Mouse (Mus musculus): ENCODE measurements around the gene Mcrip2. TPM values are rescaled to one million over a fixed set of nuclear protein-coding genes. Genes with fewer than 3 reads are reported as not detected.

Mcrip2 gene
- polyA plus RNA-seq, 1 experiment from 2014 or later: 17.1 TPM

- Histone ChIP-seq H3K36me3 (peaks cover 85% of the 10 kb centered on the region), H3K9me3 (replicated peaks) (no peaks in the 10 kb centered on the region), H3K27me3 (ENCODE audit: low read depth, poor library complexity, severe bottlenecking) (no peaks in the 10 kb centered on the region), H3K27ac (replicated peaks) (peak overlapping the region; percentile 92), H3K4me1 (peaks cover 29% of the 10 kb centered on the region), H3K4me3 (peak overlapping the region; percentile 81)
- DNase-seq (ENCODE audit: low spot score): no peak
- 5% methylated on average over 38 of the region's 38 CpGs for WGBS
Observed at GRCm38 (mm10) chr17:25843636-25844395, 24.7 kb downstream of the Mcrip2 start.

GRCm38 (mm10) chr17:25843122-25843521 is 25.4 kb downstream of the Mcrip2 start:
- H3K36me3 ChIP-seq: peaks cover 85% of the 10 kb centered on the region

GRCm38 (mm10) chr17:25842509-25842908 is 26.1 kb downstream of the Mcrip2 start:
- Histone ChIP-seq H3K9me3 (replicated peaks) (no peaks in the 10 kb centered on the region), H3K27ac (replicated peaks) (no peak overlapping the region), H3K36me3 (peaks cover 85% of the 10 kb centered on the region), H3K27me3 (ENCODE audit: low read depth, poor library complexity, severe bottlenecking) (no peaks in the 10 kb centered on the region), H3K4me3 (peak overlapping the region; percentile 81; the same call in 1 of the 2 replicates), H3K4me1 (peaks cover 39% of the 10 kb centered on the region)
- no peak for DNase-seq (ENCODE audit: low spot score)
- WGBS: 83% methylated on average over 3 of the region's 3 CpGs

More at GRCm38 (mm10) chr17:25843122-25843521, 25.4 kb downstream of the Mcrip2 start:
- H3K4me3 ChIP-seq: peak overlapping the region; percentile 81
- peaks cover 33% of the 10 kb centered on the region for H3K4me1 ChIP-seq
- H3K27me3 ChIP-seq (ENCODE audit: low read depth, poor library complexity, severe bottlenecking): no peaks in the 10 kb centered on the region
- H3K27ac ChIP-seq (replicated peaks): peak overlapping the region; percentile 92; the same call in 1 of the 2 replicates
- H3K9me3 ChIP-seq (replicated peaks): no peaks in the 10 kb centered on the region
- DNase-seq (ENCODE audit: low spot score): no peak
- 92% methylated on average over 4 of the region's 4 CpGs for WGBS

DNA sequence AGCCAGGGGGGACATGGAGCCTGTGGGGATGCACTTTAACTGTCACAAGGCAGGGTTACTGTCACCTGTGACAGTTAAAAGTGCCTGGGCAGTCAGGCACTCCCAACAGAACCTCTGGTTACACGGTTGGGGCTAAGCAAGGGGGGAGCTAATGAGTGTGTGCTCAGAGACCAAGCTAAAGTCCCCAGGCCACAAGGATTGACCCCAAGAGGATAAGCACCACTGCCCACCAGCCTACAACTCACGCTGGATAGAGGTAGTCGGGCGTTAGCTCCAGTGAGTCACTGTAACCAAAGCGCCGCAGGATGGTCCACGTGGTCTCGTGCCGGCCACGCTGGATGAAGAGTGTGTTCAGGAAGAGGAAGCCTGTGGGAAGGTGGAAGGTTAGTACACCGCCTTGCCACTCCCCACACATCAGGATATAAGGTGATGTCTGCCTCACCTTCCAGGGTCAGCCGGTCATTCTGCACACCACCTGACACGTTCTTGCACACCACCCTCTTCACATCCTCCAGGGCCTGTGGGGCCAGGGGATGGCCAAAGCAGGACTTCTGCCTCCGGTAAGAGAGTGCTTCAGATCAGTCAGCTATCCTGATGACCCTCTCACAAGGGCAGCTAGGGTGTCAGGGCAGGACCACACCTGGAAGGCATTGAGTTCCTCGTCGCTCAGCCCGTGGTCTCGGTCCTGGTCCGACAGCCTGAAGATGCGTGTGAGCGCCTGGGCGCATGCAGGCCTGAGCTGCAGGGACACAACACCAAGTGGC is 27.3 kb downstream of the Mcrip2 start, which contains the start of gene Gm20683:
Gene Gm20683, minus strand, starts transcription at position 647 of the 764 bp plus-strand sequence.
- H3K27me3 ChIP-seq (ENCODE audit: low read depth, poor library complexity, severe bottlenecking): no peaks in the 10 kb centered on the region
- H3K4me3 ChIP-seq: 0 out of 2 replicates have a peak within 1 kb of the TSS, but pooled peaks have one; percentile 0
- H3K27ac ChIP-seq (replicated peaks): no peak within 1 kb of the TSS
- 93% methylated on average over 22 of the region's 22 CpGs for whole genome bisulfite sequencing
- peaks cover 75% of the 10 kb centered on the region for H3K36me3 ChIP-seq
- H3K4me1 ChIP-seq: peaks cover 51% of the 10 kb centered on the region
- no peaks in the 10 kb centered on the region for H3K9me3 ChIP-seq (replicated peaks)
- no peak for DNase-seq (ENCODE audit: low spot score)

DNA sequence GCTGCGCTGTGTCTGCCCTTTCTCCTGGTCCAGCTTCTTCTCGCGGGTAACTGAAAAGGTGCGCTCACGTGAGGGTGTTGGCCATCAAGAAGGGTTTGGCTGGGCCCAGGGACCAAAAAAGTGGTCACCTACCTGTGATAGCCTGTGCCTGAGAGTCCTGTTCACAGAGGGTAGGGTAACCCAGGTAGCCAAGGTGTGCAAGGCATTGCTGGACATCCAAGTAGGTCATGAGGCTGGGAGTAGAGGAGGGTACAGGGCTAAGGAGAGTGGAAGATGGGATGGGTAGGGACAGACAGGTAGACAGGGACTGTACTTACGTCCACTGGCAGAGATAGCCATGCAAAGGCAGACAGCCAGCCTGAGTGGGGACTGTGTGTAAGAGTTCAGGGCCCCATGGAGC is 28.0 kb downstream of the Mcrip2 start:
- WGBS: 94% methylated on average over 6 of the region's 6 CpGs
- no peak for DNase-seq (ENCODE audit: low spot score)
- no peak overlapping the region for H3K27ac ChIP-seq (replicated peaks)
- peaks cover 75% of the 10 kb centered on the region for H3K36me3 ChIP-seq
- H3K9me3 ChIP-seq (replicated peaks): no peaks in the 10 kb centered on the region
- H3K4me3 ChIP-seq: no peak overlapping the region
- H3K27me3 ChIP-seq (ENCODE audit: low read depth, poor library complexity, severe bottlenecking): no peaks in the 10 kb centered on the region
- H3K4me1 ChIP-seq: peaks cover 59% of the 10 kb centered on the region

- peak overlapping the region; percentile 18; the same call in 1 of the 2 replicates for H3K4me3 ChIP-seq
- H3K36me3 ChIP-seq: peaks cover 76% of the 10 kb centered on the region
Observed at GRCm38 (mm10) chr17:25839455-25840235, 28.9 kb downstream of the Mcrip2 start.

GRCm38 (mm10) chr17:25838904-25839303 is 29.7 kb downstream of the Mcrip2 start:
- no peaks in the 10 kb centered on the region for H3K9me3 ChIP-seq (replicated peaks)
- H3K4me1 ChIP-seq: peaks cover 62% of the 10 kb centered on the region
- WGBS: 92% methylated on average over 4 of the region's 4 CpGs
- H3K27ac ChIP-seq (replicated peaks): no peak overlapping the region
- no peak for DNase-seq (ENCODE audit: low spot score)
- H3K4me3 ChIP-seq: no peak overlapping the region
- no peaks in the 10 kb centered on the region for H3K27me3 ChIP-seq (ENCODE audit: low read depth, poor library complexity, severe bottlenecking)
- peaks cover 80% of the 10 kb centered on the region for H3K36me3 ChIP-seq

More at GRCm38 (mm10) chr17:25839455-25840235, 28.9 kb downstream of the Mcrip2 start:
- Histone ChIP-seq H3K27ac (replicated peaks) (no peak overlapping the region), H3K27me3 (ENCODE audit: low read depth, poor library complexity, severe bottlenecking) (no peaks in the 10 kb centered on the region), H3K9me3 (replicated peaks) (no peaks in the 10 kb centered on the region), H3K4me1 (peaks cover 61% of the 10 kb centered on the region)
- WGBS: 91% methylated on average over 14 of the region's 14 CpGs
- DNase-seq (ENCODE audit: low spot score): no peak

DNA sequence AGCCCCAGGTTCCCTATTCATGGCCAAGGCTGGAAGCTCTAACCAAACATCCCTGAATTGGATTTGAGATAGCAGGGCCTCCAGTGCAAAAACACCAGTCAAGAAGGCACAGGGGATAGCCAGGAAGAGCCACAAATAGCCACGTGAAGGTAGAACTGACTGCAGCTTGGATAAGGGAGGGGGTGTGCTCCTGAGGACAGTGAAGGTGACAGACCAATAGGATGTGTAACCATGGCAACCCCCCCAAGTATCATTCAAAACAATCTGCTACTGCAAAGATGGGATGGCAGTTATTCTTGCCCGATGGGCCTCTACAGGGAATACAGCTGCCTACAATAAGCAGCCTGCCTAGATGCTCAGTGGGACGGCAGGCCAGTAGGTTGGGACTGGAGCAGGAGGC is 31.0 kb downstream of the Mcrip2 start:
- H3K4me3 ChIP-seq: peak overlapping the region; percentile 89

DNA sequence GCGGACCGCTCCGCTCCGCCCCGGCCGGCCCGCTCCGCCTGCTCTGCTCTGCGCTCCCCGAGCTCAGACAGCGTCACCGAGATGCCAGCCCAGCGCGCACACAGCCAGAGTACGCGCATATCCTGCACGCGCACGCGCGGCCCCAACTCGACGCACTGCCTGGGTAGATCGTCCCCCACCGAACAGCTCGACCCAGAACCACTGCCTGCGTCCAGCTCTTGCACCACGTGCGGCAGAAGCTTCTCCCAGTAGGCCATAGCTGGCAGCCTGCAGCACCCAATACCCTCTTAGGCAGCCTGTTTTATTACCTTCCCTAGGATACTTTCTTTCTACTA is 31.5 kb downstream of the Mcrip2 start, which contains the start of gene Rhbdl1:
Gene Rhbdl1, minus strand, starts transcription at position 220 of the 335 bp plus-strand sequence.
- Histone ChIP-seq H3K9me3 (replicated peaks) (no peaks in the 10 kb centered on the region), H3K4me3 (peak within 1 kb of the TSS; percentile 89), H3K27me3 (ENCODE audit: low read depth, poor library complexity, severe bottlenecking) (no peaks in the 10 kb centered on the region), H3K27ac (replicated peaks) (peak within 1 kb of the TSS; percentile 81), H3K4me1 (peaks cover 61% of the 10 kb centered on the region), H3K36me3 (peaks cover 67% of the 10 kb centered on the region)
- no peak for DNase-seq (ENCODE audit: low spot score)
- WGBS: 2% methylated on average over 29 of the region's 29 CpGs

More for the DNA sequence above, 31.0 kb downstream of the Mcrip2 start:
- Histone ChIP-seq H3K36me3 (peaks cover 71% of the 10 kb centered on the region), H3K27ac (replicated peaks) (peak overlapping the region; percentile 81; the same call in 1 of the 2 replicates), H3K27me3 (ENCODE audit: low read depth, poor library complexity, severe bottlenecking) (no peaks in the 10 kb centered on the region), H3K4me1 (peaks cover 58% of the 10 kb centered on the region), H3K9me3 (replicated peaks) (no peaks in the 10 kb centered on the region)
- DNase-seq (ENCODE audit: low spot score): no peak
- 49% methylated on average over 3 of the region's 3 CpGs for WGBS

DNA sequence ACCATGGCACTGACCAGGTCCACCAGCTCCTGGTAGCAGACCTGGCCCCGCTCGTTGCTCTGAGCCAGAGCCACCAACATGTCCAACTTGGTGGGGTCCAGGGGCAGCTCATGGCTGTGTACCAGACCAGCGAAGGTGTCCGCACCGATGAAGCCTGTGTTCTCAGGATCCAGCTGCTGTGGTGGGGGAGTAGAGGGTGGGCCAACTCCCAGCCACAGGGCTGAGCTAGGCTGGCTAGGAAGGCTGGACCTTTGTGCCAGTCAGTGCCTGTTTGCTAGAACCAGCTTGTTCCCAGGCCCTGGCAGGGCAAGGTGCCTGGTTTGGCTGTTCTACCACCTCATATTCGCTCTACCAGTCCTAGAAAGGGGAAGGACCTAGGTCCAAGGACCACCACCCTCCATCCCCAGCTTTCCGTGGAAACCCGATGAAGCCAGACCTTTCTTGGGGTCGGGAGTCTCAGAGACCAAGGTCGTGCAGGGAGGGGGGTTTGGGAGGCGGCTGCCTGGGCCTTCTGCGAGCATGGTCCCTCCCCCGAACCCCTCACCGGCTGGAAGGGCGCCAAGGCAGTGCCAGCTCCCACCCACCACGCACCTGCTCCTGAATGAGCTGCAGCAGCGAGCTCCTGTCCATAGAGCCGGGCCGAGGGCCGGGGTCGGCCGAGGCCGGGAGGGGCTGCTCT is 32.0 kb downstream of the Mcrip2 start:
- WGBS: 23% methylated on average over 23 of the region's 23 CpGs
- DNase-seq (ENCODE audit: low spot score): peak; percentile 62
- peaks cover 67% of the 10 kb centered on the region for H3K36me3 ChIP-seq
- no peaks in the 10 kb centered on the region for H3K9me3 ChIP-seq (replicated peaks)
- H3K4me3 ChIP-seq: peak overlapping the region; percentile 89
- H3K27ac ChIP-seq (replicated peaks): peak overlapping the region; percentile 81
- no peaks in the 10 kb centered on the region for H3K27me3 ChIP-seq (ENCODE audit: low read depth, poor library complexity, severe bottlenecking)
- H3K4me1 ChIP-seq: peaks cover 66% of the 10 kb centered on the region

DNA sequence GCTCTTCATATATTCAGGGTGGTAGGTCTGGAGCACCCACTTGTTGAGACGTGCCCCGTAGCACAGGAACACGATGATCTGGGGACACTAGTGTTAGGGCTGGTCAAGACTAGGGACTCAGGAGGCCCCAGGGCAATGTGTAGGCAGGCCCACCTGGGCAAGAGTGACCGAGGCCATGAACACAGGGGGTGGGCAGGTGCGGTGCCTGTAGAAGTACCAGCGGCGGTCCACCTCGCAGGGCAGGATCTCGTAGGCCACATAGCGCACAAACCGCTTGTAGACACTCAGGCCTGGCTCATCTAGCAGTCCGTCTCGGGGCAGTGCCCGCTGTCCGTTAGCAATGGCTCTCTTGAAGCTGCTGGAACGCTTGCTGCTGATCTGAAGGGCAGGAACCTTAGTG is 32.7 kb downstream of the Mcrip2 start:
- Histone ChIP-seq H3K4me1 (peaks cover 73% of the 10 kb centered on the region), H3K36me3 (peaks cover 67% of the 10 kb centered on the region), H3K9me3 (replicated peaks) (no peaks in the 10 kb centered on the region), H3K27ac (replicated peaks) (0 out of 2 replicates have a peak overlapping the region, but pooled peaks have one; percentile 29), H3K27me3 (ENCODE audit: low read depth, poor library complexity, severe bottlenecking) (no peaks in the 10 kb centered on the region), H3K4me3 (peak overlapping the region; percentile 89)
- 95% methylated on average over 16 of the region's 16 CpGs for WGBS
- DNase-seq (ENCODE audit: low spot score): no peak

DNA sequence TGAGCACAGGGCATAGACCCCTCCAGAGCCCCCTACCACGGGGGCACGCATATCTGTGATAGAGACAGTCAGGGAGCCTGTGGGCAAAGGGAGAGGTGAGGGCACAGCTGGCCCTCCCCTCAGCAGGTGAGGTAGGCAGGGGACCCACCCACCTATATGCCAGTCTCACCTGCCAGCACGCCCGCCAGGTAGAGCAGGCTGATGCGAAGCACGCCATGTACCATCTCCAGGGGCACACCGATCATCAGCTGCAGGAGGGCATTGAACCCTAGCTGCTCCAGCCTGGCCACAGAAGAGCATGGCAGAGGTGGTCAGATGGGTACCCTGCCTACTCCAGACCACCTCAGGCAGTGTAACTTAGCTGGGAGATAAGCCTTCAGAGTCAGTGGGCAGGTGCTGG is 33.3 kb downstream of the Mcrip2 start:
- 94% methylated on average over 7 of the region's 7 CpGs for WGBS
- no peak overlapping the region for H3K27ac ChIP-seq (replicated peaks)
- peak overlapping the region; percentile 89 for H3K4me3 ChIP-seq
- no peak for DNase-seq (ENCODE audit: low spot score)
- H3K27me3 ChIP-seq (ENCODE audit: low read depth, poor library complexity, severe bottlenecking): no peaks in the 10 kb centered on the region
- no peaks in the 10 kb centered on the region for H3K9me3 ChIP-seq (replicated peaks)
- H3K36me3 ChIP-seq: peaks cover 67% of the 10 kb centered on the region
- peaks cover 79% of the 10 kb centered on the region for H3K4me1 ChIP-seq
